Mouse (Mus musculus): ENCODE data around the gene 2900026A02Rik. TPM values are rescaled to one million over a fixed set of nuclear protein-coding genes. Genes with fewer than 3 reads are reported as not detected.

The 2900026A02Rik gene
- not detected in 2 replicates for total RNA-seq (2012; rRNA removed)
- not detected for polyA plus RNA-seq (2012; ENCODE audit: insufficient read depth in 1 of 2, insufficient read length in 2 of 2, low read depth in 1 of 2, low replicate concordance in 2 of 2, missing spikeins in 1 of 2)

- DNase-seq (ENCODE audit: low read depth, low spot score), result no peak
- no peak within 1 kb of the TSS for H3K4me3 ChIP-seq (ENCODE audit: control insufficient read depth in 1 of 2, insufficient read depth in 1 of 2, low read depth in 2 of 2, low read length in 2 of 2)
- H3K9me3 ChIP-seq (replicated peaks; ENCODE audit: insufficient read depth, low read length), result no peaks in the 10 kb centered on the region
- H3K27ac ChIP-seq (ENCODE audit: control insufficient read depth, low read depth, low read length), result no peak within 1 kb of the TSS
- no peaks in the 10 kb centered on the region for H3K27me3 ChIP-seq (ENCODE audit: control insufficient read depth in 1 of 2, insufficient read depth in 2 of 2, low read length in 2 of 2)
- no peaks in the 10 kb centered on the region for H3K36me3 ChIP-seq (ENCODE audit: control insufficient read depth in 1 of 2, insufficient read depth in 2 of 2, low read length in 2 of 2)
- H3K9ac ChIP-seq (ENCODE audit: control insufficient read depth, low read depth, low read length, poor library complexity, severe bottlenecking), result no peak within 1 kb of the TSS
- no peaks in the 10 kb centered on the region for H3K4me1 ChIP-seq (ENCODE audit: control insufficient read depth in 1 of 2, insufficient read depth in 2 of 2, low read length in 2 of 2)
- H3K79me2 ChIP-seq (ENCODE audit: control insufficient read depth, insufficient read depth, low read length, poor library complexity), result no peaks in the 10 kb centered on the region
- TF ChIP-seq CTCF (IDR thresholded peaks at IDR 0.05 in 2 of 3, conservative IDR thresholded peaks at IDR 0.05 in 1 of 3; ENCODE audit: control insufficient read depth in 1 of 3, insufficient read depth in 1 of 3, low read depth in 2 of 3, low read length in 3 of 3, poor library complexity in 1 of 3, severe bottlenecking in 1 of 3) (no peak), ELF1 (IDR thresholded peaks at IDR 0.05; ENCODE audit: low read depth, low read length) (no peak), POLR2AphosphoS5 (IDR thresholded peaks at IDR 0.05; ENCODE audit: borderline replicate concordance, low read depth, low read length) (no peak), RCOR1 (IDR thresholded peaks at IDR 0.05; ENCODE audit: low read depth, low read length) (no peak), USF2 (IDR thresholded peaks at IDR 0.05; ENCODE audit: borderline replicate concordance in 1 of 2, insufficient read depth in 1 of 2, low read depth in 1 of 2, low read length in 2 of 2) (no peak), GATA1 (IDR thresholded peaks at IDR 0.05; ENCODE audit: low read depth, low read length) (no peak), NELFE (IDR thresholded peaks at IDR 0.05; ENCODE audit: low read depth, low read length) (no peak)
These were observed at the start of gene 2900026A02Rik for GRCm38 (mm10) chr5:113221147-113221865. Gene 2900026A02Rik (minus strand): TSS chr5:113221236.

DNA sequence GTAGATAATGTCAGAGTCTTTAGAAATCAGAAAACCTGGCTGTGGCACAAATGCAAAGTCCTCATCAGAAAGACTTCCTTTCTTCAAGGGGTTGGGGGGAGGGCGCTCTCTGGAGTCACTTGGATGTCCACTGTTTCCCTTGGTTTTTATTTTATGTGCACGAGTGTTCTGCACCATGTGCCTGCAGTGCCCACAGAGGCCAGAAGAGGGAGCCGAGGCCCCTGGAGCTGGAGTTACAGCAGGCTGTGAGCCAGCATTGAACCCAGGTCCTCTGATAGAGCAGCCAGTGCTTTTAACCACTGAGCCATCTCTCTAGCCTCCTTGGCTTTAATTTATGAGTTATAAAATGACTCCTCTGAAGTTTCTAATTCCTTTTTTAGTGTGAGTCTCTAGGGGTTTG lies 49.0 kb upstream of the 2900026A02Rik start:
- no peak for DNase-seq (ENCODE audit: low read depth, low spot score)
- H3K79me2 ChIP-seq (ENCODE audit: control insufficient read depth, insufficient read depth, low read length, poor library complexity), result no peaks in the 10 kb centered on the region
- no peaks in the 10 kb centered on the region for H3K4me1 ChIP-seq (ENCODE audit: control insufficient read depth in 1 of 2, insufficient read depth in 2 of 2, low read length in 2 of 2)
- H3K9ac ChIP-seq (ENCODE audit: control insufficient read depth, low read depth, low read length, poor library complexity, severe bottlenecking), result no peak overlapping the region
- TF ChIP-seq MAZ (IDR thresholded peaks at IDR 0.05; ENCODE audit: low read depth, low read length) (no peak), MEF2A (IDR thresholded peaks at IDR 0.05; ENCODE audit: extremely low read depth, insufficient replicate concordance, low read depth, low read length, poor library complexity, severe bottlenecking) (no peak), USF2 (IDR thresholded peaks at IDR 0.05; ENCODE audit: borderline replicate concordance in 1 of 2, insufficient read depth in 1 of 2, low read depth in 1 of 2, low read length in 2 of 2) (no peak), CTCF (IDR thresholded peaks at IDR 0.05 in 2 of 3, conservative IDR thresholded peaks at IDR 0.05 in 1 of 3; ENCODE audit: control insufficient read depth in 1 of 3, insufficient read depth in 1 of 3, low read depth in 2 of 3, low read length in 3 of 3, poor library complexity in 1 of 3, severe bottlenecking in 1 of 3) (peak in 2 of 3 experiments; percentile 10 to 35; a peak in 3 of 6 replicates), USF1 (IDR thresholded peaks at IDR 0.05; ENCODE audit: low read depth, low read length) (no peak)
- H3K27me3 ChIP-seq (ENCODE audit: control insufficient read depth in 1 of 2, insufficient read depth in 2 of 2, low read length in 2 of 2), result no peaks in the 10 kb centered on the region
- H3K27ac ChIP-seq (ENCODE audit: control insufficient read depth, low read depth, low read length), result no peak overlapping the region
- no peaks in the 10 kb centered on the region for H3K36me3 ChIP-seq (ENCODE audit: control insufficient read depth in 1 of 2, insufficient read depth in 2 of 2, low read length in 2 of 2)
- no peak overlapping the region for H3K4me3 ChIP-seq (ENCODE audit: control insufficient read depth in 1 of 2, insufficient read depth in 1 of 2, low read depth in 2 of 2, low read length in 2 of 2)
- H3K9me3 ChIP-seq (replicated peaks; ENCODE audit: insufficient read depth, low read length), result no peaks in the 10 kb centered on the region

DNA sequence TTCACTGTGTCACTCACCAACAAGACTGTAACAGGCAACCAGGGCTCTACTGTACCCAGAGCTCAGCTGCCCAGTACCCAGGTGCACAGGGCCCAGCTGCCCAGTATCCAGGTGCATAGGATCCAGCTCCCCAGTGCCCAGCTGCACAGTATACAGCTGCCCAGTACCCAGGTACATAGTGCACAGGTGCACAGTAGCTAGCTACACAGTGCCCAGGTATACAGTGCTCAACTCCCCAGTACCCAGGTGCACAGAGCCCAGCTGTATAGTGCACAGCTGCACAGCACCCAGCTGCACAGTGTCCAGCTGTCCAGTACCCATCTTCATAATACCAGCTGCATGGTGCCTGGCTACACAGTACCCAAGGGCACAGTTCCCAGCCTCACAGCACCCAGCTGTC lies 47.2 kb upstream of the 2900026A02Rik start:
- no peak overlapping the region for H3K4me3 ChIP-seq (ENCODE audit: control insufficient read depth in 1 of 2, insufficient read depth in 1 of 2, low read depth in 2 of 2, low read length in 2 of 2)
- no peaks in the 10 kb centered on the region for H3K79me2 ChIP-seq (ENCODE audit: control insufficient read depth, insufficient read depth, low read length, poor library complexity)
- H3K4me1 ChIP-seq (ENCODE audit: control insufficient read depth in 1 of 2, insufficient read depth in 2 of 2, low read length in 2 of 2), result no peaks in the 10 kb centered on the region
- H3K27me3 ChIP-seq (ENCODE audit: control insufficient read depth in 1 of 2, insufficient read depth in 2 of 2, low read length in 2 of 2), result no peaks in the 10 kb centered on the region
- TF ChIP-seq MYC (IDR thresholded peaks at IDR 0.05; ENCODE audit: low read depth, low read length) (no peak), RCOR1 (IDR thresholded peaks at IDR 0.05; ENCODE audit: low read depth, low read length) (no peak), CTCF (IDR thresholded peaks at IDR 0.05 in 2 of 3, conservative IDR thresholded peaks at IDR 0.05 in 1 of 3; ENCODE audit: control insufficient read depth in 1 of 3, insufficient read depth in 1 of 3, low read depth in 2 of 3, low read length in 3 of 3, poor library complexity in 1 of 3, severe bottlenecking in 1 of 3) (no peak)
- no peaks in the 10 kb centered on the region for H3K36me3 ChIP-seq (ENCODE audit: control insufficient read depth in 1 of 2, insufficient read depth in 2 of 2, low read length in 2 of 2)
- DNase-seq (ENCODE audit: low read depth, low spot score), result no peak
- H3K27ac ChIP-seq (ENCODE audit: control insufficient read depth, low read depth, low read length), result no peak overlapping the region
- no peaks in the 10 kb centered on the region for H3K9me3 ChIP-seq (replicated peaks; ENCODE audit: insufficient read depth, low read length)
- H3K9ac ChIP-seq (ENCODE audit: control insufficient read depth, low read depth, low read length, poor library complexity, severe bottlenecking), result no peak overlapping the region
